Mouse (Mus musculus): Measurements from ENCODE around the gene Pde6d. TPM values are rescaled to one million over a fixed set of nuclear protein-coding genes. Genes with fewer than 3 reads are reported as not detected.
A peak's percentile ranks its signal among the peaks of the same experiment; 100 is the strongest.

Gene Pde6d
- polyA plus RNA-seq, 1 experiment: 11.2 TPM

GRCm38 (mm10) chr1:86526789-86527598, 55.4 kb downstream of the Pde6d start:
- Histone ChIP-seq H3K27ac (ENCODE audit: control insufficient read depth, insufficient read depth, low read depth, low read length, poor library complexity) (peak overlapping the region; percentile 92), H3K4me1 (ENCODE audit: control insufficient read depth, insufficient read depth, low read length) (peaks cover 6% of the 10 kb centered on the region; the same call in 1 of the 2 replicates), H3K4me3 (replicated peaks; ENCODE audit: control insufficient read depth, low read depth, low read length) (peak overlapping the region; percentile 86)
- WGBS: under 1% methylated on average over 110 of the region's 111 CpGs
- TF ChIP-seq CTCF (IDR thresholded peaks at IDR 0.05; ENCODE audit: control insufficient read depth, insufficient read depth, low read length): no peak
- TF ChIP-seq POLR2A (IDR thresholded peaks at IDR 0.05; ENCODE audit: borderline replicate concordance, control insufficient read depth, low read depth, low read length): peak; percentile 29; the same call in 1 of the 2 replicates

- Histone ChIP-seq H3K4me3 (replicated peaks; ENCODE audit: control insufficient read depth, low read depth, low read length) (peak within 1 kb of the TSS; percentile 86), H3K27ac (ENCODE audit: control insufficient read depth, insufficient read depth, low read depth, low read length, poor library complexity) (peak within 1 kb of the TSS; percentile 95), H3K4me1 (ENCODE audit: control insufficient read depth, insufficient read depth, low read length) (peaks cover 6% of the 10 kb centered on the region; the same call in 1 of the 2 replicates)
- under 1% methylated on average over 61 of the region's 63 CpGs for WGBS
- TF ChIP-seq CTCF (IDR thresholded peaks at IDR 0.05; ENCODE audit: control insufficient read depth, insufficient read depth, low read length): no peak
- TF ChIP-seq POLR2A (IDR thresholded peaks at IDR 0.05; ENCODE audit: borderline replicate concordance, control insufficient read depth, low read depth, low read length): peak; percentile 95
Measured at GRCm38 (mm10) chr1:86526116-86526788, 56.2 kb downstream of the Pde6d start, which contains the start of gene Ptma. Gene Ptma (plus strand): TSS chr1:86526726.

- peak overlapping the region; percentile 72 for H3K4me3 ChIP-seq (replicated peaks; ENCODE audit: control insufficient read depth, low read depth, low read length)
- peak overlapping the region; percentile 95 for H3K27ac ChIP-seq (ENCODE audit: control insufficient read depth, insufficient read depth, low read depth, low read length, poor library complexity)
- WGBS: under 1% methylated on average over 44 of the region's 44 CpGs
- peaks cover 6% of the 10 kb centered on the region; the same call in 1 of the 2 replicates for H3K4me1 ChIP-seq (ENCODE audit: control insufficient read depth, insufficient read depth, low read length)
- TF ChIP-seq CTCF (IDR thresholded peaks at IDR 0.05; ENCODE audit: control insufficient read depth, insufficient read depth, low read length) (no peak), POLR2A (IDR thresholded peaks at IDR 0.05; ENCODE audit: borderline replicate concordance, control insufficient read depth, low read depth, low read length) (no peak)
Measured at GRCm38 (mm10) chr1:86525499-86526115, 56.8 kb downstream of the Pde6d start.

GRCm38 (mm10) chr1:86524619-86525498, 57.6 kb downstream of the Pde6d start:
- 3% methylated on average over 53 of the region's 53 CpGs for WGBS
- TF ChIP-seq CTCF (IDR thresholded peaks at IDR 0.05; ENCODE audit: control insufficient read depth, insufficient read depth, low read length): peak; percentile 97
- TF ChIP-seq POLR2A (IDR thresholded peaks at IDR 0.05; ENCODE audit: borderline replicate concordance, control insufficient read depth, low read depth, low read length): peak; percentile 10; the same call in 1 of the 2 replicates
- H3K4me3 ChIP-seq (replicated peaks; ENCODE audit: control insufficient read depth, low read depth, low read length): peak overlapping the region; percentile 72
- peaks cover 6% of the 10 kb centered on the region; the same call in 1 of the 2 replicates for H3K4me1 ChIP-seq (ENCODE audit: control insufficient read depth, insufficient read depth, low read length)
- H3K27ac ChIP-seq (ENCODE audit: control insufficient read depth, insufficient read depth, low read depth, low read length, poor library complexity): peak overlapping the region; percentile 95

- no peak overlapping the region for H3K4me3 ChIP-seq (replicated peaks; ENCODE audit: control insufficient read depth, low read depth, low read length)
- H3K4me1 ChIP-seq (ENCODE audit: control insufficient read depth, insufficient read depth, low read length): peaks cover 4% of the 10 kb centered on the region; the same call in 1 of the 2 replicates
- 54% methylated on average over 8 of the region's 8 CpGs for WGBS
- peak overlapping the region; percentile 85; the same call in 1 of the 2 replicates for H3K27ac ChIP-seq (ENCODE audit: control insufficient read depth, insufficient read depth, low read depth, low read length, poor library complexity)
- TF ChIP-seq CTCF (IDR thresholded peaks at IDR 0.05; ENCODE audit: control insufficient read depth, insufficient read depth, low read length) (no peak), POLR2A (IDR thresholded peaks at IDR 0.05; ENCODE audit: borderline replicate concordance, control insufficient read depth, low read depth, low read length) (no peak)
Measured at GRCm38 (mm10) chr1:86523776-86524618, 58.4 kb downstream of the Pde6d start.

GRCm38 (mm10) chr1:86522286-86522871, 60.0 kb downstream of the Pde6d start:
- Histone ChIP-seq H3K27ac (ENCODE audit: control insufficient read depth, insufficient read depth, low read depth, low read length, poor library complexity) (peak overlapping the region; percentile 2; the same call in 1 of the 2 replicates), H3K4me3 (replicated peaks; ENCODE audit: control insufficient read depth, low read depth, low read length) (no peak overlapping the region), H3K4me1 (ENCODE audit: control insufficient read depth, insufficient read depth, low read length) (peaks cover 4% of the 10 kb centered on the region; the same call in 1 of the 2 replicates)
- WGBS: 19% methylated on average over 7 of the region's 7 CpGs
- no peak for TF ChIP-seq POLR2A (IDR thresholded peaks at IDR 0.05; ENCODE audit: borderline replicate concordance, control insufficient read depth, low read depth, low read length)
- TF ChIP-seq CTCF (IDR thresholded peaks at IDR 0.05; ENCODE audit: control insufficient read depth, insufficient read depth, low read length): no peak
